Mouse (Mus musculus) embryonic fibroblast, embryonic 13.5 days (primary cell): ENCODE measurements around the gene Kcnt2.

ENCODE experiments used
- CTCF ChIP-seq: IDR thresholded peaks from 2 replicates; pipeline ENCODE4 v1.5.1; 2011; ENCODE audit warnings: mild to moderate bottlenecking, control low read depth, low read length, moderate library complexity, borderline replicate concordance; ENCODE audit not compliant: insufficient read depth
- POLR2A ChIP-seq: IDR thresholded peaks from 2 replicates; pipeline ENCODE4 v1.6.1; 2011; ENCODE audit warnings: low read depth, mild to moderate bottlenecking, control low read depth, low read length, moderate library complexity

GRCm38 (mm10) chr1:140492237-140492636 is 246.3 kb downstream of the Kcnt2 start:
- TF ChIP-seq CTCF (no peak), POLR2A (no peak)
